Mouse (Mus musculus): ENCODE data around the gene Dctn3.
A peak's percentile ranks its signal among the peaks of the same experiment; 100 is the strongest.
"Not testable (repeated sequence)": the region's sequence is repeated elsewhere in the genome, so short reads cannot be mapped to it uniquely, and the experiment has no call there.

Dctn3 gene

DNA sequence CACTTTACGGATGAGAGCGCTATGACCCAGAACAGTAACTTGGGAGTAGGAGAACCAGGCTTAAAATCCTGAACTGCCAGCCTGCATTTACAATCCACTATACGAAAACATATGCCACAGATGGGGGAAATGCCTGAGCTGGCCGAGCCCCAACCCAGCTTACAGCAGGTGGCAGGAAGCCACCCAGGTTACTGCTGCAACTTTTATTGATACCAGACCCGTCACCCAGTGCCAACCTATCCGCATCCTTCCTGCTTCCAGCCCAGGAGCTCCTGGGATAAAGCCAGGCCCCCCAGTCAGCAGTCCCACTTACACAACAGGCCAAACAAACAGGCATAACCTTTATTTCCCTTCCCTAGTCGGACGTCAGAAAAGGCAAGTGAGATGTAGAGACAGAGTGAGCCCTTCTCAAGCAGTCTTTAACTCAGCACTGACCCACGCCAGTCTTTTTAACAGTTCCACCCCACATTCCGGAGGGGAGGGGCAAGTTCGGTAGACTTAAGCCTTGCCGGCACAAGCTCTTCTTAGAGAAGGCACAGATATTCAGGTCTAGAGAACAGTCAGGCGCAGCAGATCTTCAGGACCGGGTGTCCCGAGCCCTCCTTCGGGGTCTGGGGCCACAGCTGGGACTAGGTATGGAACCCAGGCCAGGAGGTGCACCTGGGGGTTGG, 11.1 kb downstream of the Dctn3 start:
- no peak for TF ChIP-seq CTCF (conservative IDR thresholded peaks at IDR 0.05; ENCODE audit: low read length)
- no peak for TF ChIP-seq POU5F1 (IDR thresholded peaks at IDR 0.05; ENCODE audit: borderline replicate concordance, low read length)
- TF ChIP-seq NANOG (IDR thresholded peaks at IDR 0.05; ENCODE audit: borderline replicate concordance, low read length) = no peak
- peaks cover 45% of the 10 kb centered on the region for H3K36me3 ChIP-seq (ENCODE audit: insufficient read depth, low read length)
- H3K9me3 ChIP-seq (ENCODE audit: low read length) = no peaks in the 10 kb centered on the region
- peak overlapping the region; percentile 94 for H3K4me3 ChIP-seq (replicated peaks; ENCODE audit: low read length)
- peaks cover 58% of the 10 kb centered on the region for H3K4me1 ChIP-seq (replicated peaks; ENCODE audit: low read depth, low read length)
- H3K27me3 ChIP-seq (ENCODE audit: insufficient read depth, low read length) = no peaks in the 10 kb centered on the region

DNA sequence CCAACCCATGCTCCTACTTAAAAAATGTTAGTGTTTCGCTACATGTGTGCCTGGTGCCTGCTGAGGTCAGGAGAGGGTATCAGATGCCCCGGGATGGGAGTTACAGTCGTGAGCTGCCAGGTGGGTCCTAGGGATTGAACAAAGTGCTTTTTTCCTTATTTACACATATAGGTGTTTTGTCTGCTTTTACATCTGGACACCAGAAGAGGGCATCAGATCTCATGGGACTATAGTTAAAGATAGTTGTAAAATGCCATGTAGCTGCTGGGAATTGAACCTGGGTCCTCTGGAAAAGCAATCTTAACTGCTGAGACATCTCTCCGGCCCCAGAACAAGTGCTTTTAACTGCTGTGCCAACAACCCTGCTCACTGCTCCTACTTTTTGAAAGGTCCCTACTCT, 12.7 kb downstream of the Dctn3 start:
- TF ChIP-seq NANOG (IDR thresholded peaks at IDR 0.05; ENCODE audit: borderline replicate concordance, low read length) (no peak), POU5F1 (IDR thresholded peaks at IDR 0.05; ENCODE audit: borderline replicate concordance, low read length) (no peak), CTCF (conservative IDR thresholded peaks at IDR 0.05; ENCODE audit: low read length) (0 out of 2 replicates have a peak, but pooled peaks have one; percentile 12)
- Histone ChIP-seq H3K36me3 (ENCODE audit: insufficient read depth, low read length) (peaks cover 30% of the 10 kb centered on the region), H3K4me3 (replicated peaks; ENCODE audit: low read length) (no peak overlapping the region), H3K4me1 (replicated peaks; ENCODE audit: low read depth, low read length) (peaks cover 71% of the 10 kb centered on the region), H3K27me3 (ENCODE audit: insufficient read depth, low read length) (peaks cover 15% of the 10 kb centered on the region), H3K9me3 (ENCODE audit: low read length) (no peaks in the 10 kb centered on the region)

DNA sequence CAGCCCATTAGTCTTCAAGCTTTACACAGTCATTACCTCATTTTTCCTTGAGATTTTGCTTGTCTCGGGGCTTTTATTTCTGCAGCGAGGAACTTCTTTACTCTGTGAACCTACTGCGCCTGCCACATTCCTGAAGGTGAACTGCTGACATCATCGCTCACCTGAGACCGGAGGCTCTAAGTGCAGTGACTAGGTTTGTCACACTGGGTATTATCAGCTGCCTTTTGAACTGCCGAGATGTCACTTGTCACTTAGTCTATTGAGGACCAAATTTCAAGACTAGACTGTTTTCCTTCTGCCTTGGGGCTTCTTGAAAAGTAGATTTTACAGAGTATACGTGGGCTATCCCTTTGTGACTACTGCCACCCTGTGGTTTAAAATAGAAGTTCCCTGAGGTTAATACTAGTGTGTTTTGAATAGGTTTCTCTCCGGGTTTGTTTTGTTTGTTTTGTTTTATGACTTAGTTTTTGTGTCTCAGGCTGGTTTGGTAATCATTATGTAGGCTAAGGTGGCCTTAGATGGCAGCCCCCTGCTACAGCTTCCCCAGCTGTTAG, 14.7 kb downstream of the Dctn3 start:
- H3K36me3 ChIP-seq (ENCODE audit: insufficient read depth, low read length) = peaks cover 22% of the 10 kb centered on the region
- peaks cover 74% of the 10 kb centered on the region for H3K4me1 ChIP-seq (replicated peaks; ENCODE audit: low read depth, low read length)
- H3K4me3 ChIP-seq (replicated peaks; ENCODE audit: low read length) = no peak overlapping the region
- H3K9me3 ChIP-seq (ENCODE audit: low read length) = no peaks in the 10 kb centered on the region
- TF ChIP-seq NANOG (IDR thresholded peaks at IDR 0.05; ENCODE audit: borderline replicate concordance, low read length) (no peak), CTCF (conservative IDR thresholded peaks at IDR 0.05; ENCODE audit: low read length) (peak; percentile 75), POU5F1 (IDR thresholded peaks at IDR 0.05; ENCODE audit: borderline replicate concordance, low read length) (no peak)
- peaks cover 30% of the 10 kb centered on the region for H3K27me3 ChIP-seq (ENCODE audit: insufficient read depth, low read length)

DNA sequence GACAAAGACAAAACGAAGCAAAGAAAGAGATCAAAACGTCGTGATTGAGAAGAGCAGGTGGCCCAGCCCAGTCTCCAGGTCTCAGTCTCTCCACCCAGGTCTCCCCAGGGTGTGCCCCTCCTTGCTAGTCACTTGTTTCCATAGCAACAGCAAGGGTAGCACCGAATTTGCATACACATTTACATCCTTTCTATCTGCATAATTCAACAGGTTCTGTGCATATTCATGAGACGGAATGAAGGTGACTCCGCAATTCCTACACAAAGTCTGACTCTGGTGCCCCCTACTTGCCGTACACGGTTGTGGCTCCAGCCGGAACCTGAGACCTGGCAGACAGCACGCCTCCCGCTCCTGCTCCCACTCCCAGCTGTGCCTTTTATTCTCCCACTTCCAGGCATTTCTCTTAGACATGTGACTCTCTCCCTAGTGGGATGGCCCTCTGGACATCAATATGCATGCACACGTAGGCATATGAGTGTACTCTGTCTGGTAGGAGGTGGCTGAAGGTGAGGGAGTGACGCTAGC, 15.9 kb downstream of the Dctn3 start:
- Histone ChIP-seq H3K4me1 (replicated peaks; ENCODE audit: low read depth, low read length) (peaks cover 68% of the 10 kb centered on the region), H3K27me3 (ENCODE audit: insufficient read depth, low read length) (peaks cover 36% of the 10 kb centered on the region), H3K36me3 (ENCODE audit: insufficient read depth, low read length) (peaks cover 16% of the 10 kb centered on the region), H3K9me3 (ENCODE audit: low read length) (no peaks in the 10 kb centered on the region), H3K4me3 (replicated peaks; ENCODE audit: low read length) (peak overlapping the region; percentile 35; the same call in 1 of the 2 replicates)
- TF ChIP-seq CTCF (conservative IDR thresholded peaks at IDR 0.05; ENCODE audit: low read length) (peak; percentile 42), NANOG (IDR thresholded peaks at IDR 0.05; ENCODE audit: borderline replicate concordance, low read length) (no peak), POU5F1 (IDR thresholded peaks at IDR 0.05; ENCODE audit: borderline replicate concordance, low read length) (peak; percentile 100)

DNA sequence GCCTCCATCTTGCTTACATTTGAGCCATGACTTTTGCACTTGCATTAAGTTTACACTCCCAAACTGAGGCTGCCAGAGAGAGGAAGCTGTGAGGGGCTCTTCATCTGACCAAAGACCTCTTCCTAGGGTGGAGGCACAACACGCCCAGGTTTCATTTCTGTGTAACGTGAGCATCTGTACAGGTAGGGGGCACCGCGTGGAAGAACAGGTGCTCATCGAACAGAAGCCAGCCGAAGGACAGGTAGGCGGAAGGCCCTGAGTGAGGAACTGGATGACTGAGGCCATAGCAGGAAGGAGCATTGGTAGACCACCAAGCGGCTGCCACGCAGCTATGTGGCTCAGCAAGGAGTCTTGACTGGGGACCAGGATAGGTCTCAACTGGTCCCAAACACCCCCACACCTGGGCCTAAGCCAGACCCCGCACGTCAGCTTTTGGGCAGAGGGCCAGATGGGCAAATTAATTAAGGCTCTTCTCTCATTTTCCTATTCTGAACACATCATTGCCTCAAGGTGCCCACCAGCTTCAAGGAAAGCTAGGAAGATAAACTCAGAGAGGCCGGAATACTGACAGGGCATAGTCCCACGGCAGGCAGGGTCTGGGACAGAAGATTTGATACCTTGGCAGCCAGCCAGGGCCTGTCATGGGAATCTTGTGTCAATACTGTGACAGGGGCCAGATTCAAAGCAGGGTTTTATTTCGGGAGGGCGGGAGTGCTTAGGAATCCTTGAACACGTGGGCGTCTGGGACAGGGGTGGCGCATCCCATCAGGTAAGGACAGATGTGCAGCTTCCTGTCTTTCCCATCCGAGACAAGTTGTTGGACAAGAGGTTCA, 16.8 kb downstream of the Dctn3 start:
- peak overlapping the region; percentile 15; the same call in 1 of the 2 replicates for H3K4me3 ChIP-seq (replicated peaks; ENCODE audit: low read length)
- H3K27me3 ChIP-seq (ENCODE audit: insufficient read depth, low read length) = peaks cover 36% of the 10 kb centered on the region
- no peaks in the 10 kb centered on the region for H3K9me3 ChIP-seq (ENCODE audit: low read length)
- peaks cover 58% of the 10 kb centered on the region for H3K4me1 ChIP-seq (replicated peaks; ENCODE audit: low read depth, low read length)
- TF ChIP-seq POU5F1 (IDR thresholded peaks at IDR 0.05; ENCODE audit: borderline replicate concordance, low read length) = no peak
- no peak for TF ChIP-seq CTCF (conservative IDR thresholded peaks at IDR 0.05; ENCODE audit: low read length)
- no peak for TF ChIP-seq NANOG (IDR thresholded peaks at IDR 0.05; ENCODE audit: borderline replicate concordance, low read length)
- peaks cover 7% of the 10 kb centered on the region for H3K36me3 ChIP-seq (ENCODE audit: insufficient read depth, low read length)

DNA sequence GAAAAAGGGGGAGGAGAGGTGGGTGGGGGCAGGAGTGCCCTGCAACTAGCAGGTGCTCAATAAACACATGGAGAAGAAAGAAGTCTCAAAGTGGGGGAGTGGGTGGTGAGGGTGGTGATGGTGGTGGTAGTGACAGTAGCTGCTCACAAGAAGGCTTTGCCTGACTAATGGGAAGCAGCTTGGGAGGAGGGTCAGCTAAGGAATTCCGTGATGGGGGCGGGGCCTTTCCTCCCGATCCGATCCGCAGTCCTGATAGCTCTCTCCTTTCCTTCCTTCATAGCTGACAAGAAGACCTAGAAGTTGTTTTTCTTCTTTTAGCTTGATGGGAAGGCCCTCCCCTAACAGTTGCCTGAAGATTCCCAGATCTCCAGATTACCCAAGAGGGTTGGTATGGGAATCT, 18.3 kb downstream of the Dctn3 start:
- no peaks in the 10 kb centered on the region for H3K36me3 ChIP-seq (ENCODE audit: insufficient read depth, low read length)
- H3K9me3 ChIP-seq (ENCODE audit: low read length) = no peaks in the 10 kb centered on the region
- TF ChIP-seq CTCF (conservative IDR thresholded peaks at IDR 0.05; ENCODE audit: low read length) (no peak), POU5F1 (IDR thresholded peaks at IDR 0.05; ENCODE audit: borderline replicate concordance, low read length) (no peak), NANOG (IDR thresholded peaks at IDR 0.05; ENCODE audit: borderline replicate concordance, low read length) (no peak)
- H3K27me3 ChIP-seq (ENCODE audit: insufficient read depth, low read length) = peaks cover 36% of the 10 kb centered on the region
- H3K4me1 ChIP-seq (replicated peaks; ENCODE audit: low read depth, low read length) = peaks cover 53% of the 10 kb centered on the region
- no peak overlapping the region for H3K4me3 ChIP-seq (replicated peaks; ENCODE audit: low read length)

DNA sequence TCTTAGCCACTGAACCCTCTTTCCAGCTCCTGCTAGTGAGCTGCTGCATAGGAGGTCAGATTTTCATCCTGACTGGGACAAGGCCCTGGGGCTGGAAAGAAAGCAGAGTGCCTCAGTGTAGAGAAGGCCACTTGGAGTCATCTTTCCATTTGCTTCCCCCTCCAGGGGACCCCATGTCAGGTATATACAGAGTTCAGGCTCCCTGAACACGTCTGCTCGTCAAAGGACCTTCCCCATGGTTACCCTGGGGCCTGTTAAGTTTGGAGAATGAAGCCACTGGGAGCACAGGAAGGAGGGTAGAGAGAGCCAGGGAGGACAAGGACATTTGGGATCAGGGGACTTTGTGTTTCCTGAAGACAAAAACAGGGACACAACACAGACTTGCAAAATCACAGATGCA, 20.7 kb downstream of the Dctn3 start:
- H3K36me3 ChIP-seq (ENCODE audit: insufficient read depth, low read length) = not testable (repeated sequence)
- H3K27me3 ChIP-seq (ENCODE audit: insufficient read depth, low read length) = peaks cover 48% of the 10 kb centered on the region

DNA sequence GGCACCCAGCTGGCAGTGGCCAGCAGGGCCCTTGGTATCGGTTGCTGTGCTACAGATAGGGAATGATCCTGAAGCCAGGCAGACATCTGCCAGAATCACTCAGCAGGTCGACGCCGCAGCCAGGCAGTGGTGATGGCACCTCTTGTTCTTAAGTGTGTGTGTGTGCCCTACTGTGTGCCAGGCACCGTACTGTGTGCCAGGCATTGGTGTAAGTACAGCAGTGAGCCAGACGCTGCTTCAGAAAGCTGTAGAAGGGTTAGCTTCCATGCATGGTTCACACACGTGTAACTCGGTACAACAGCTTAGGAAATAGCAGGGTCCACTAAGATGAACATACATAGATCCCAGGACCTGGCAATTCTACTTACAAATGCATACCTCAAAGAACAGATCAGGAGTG, 22.7 kb downstream of the Dctn3 start:
- H3K36me3 ChIP-seq (ENCODE audit: insufficient read depth, low read length); H3K9me3 ChIP-seq (ENCODE audit: low read length); H3K4me3 ChIP-seq (replicated peaks; ENCODE audit: low read length): not testable (repeated sequence)
- peaks cover 25% of the 10 kb centered on the region for H3K4me1 ChIP-seq (replicated peaks; ENCODE audit: low read depth, low read length)
- peaks cover 36% of the 10 kb centered on the region for H3K27me3 ChIP-seq (ENCODE audit: insufficient read depth, low read length)

More for the DNA sequence above, 20.7 kb downstream of the Dctn3 start:
- peaks cover 43% of the 10 kb centered on the region for H3K4me1 ChIP-seq (replicated peaks; ENCODE audit: low read depth, low read length)
- H3K9me3 ChIP-seq (ENCODE audit: low read length); H3K4me3 ChIP-seq (replicated peaks; ENCODE audit: low read length): not testable (repeated sequence)

DNA sequence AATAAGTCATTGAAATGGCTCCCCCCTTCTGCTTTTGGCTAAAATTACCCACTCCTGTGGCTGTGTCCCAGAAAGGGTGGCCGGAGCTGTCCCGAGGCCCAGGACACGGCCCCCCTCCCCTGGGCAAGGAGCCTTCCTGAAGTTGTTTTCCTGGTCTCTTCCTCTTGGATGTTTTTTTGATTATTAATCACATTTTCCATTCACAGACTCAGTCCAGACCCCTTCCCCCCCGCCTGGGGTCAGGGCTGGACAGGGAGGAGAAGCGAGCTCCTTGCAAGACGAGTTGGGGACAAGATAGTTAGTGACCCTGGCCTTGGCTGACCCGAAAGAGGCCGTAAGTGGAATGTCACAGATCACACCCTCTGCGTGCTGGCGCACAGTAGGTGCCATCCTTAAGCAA, 23.2 kb downstream of the Dctn3 start, which contains the start of gene Il11ra1:
Gene Il11ra1, plus strand, starts transcription at position 207 of the 400 bp plus-strand sequence.
- Histone ChIP-seq H3K27me3 (ENCODE audit: insufficient read depth, low read length) (peaks cover 32% of the 10 kb centered on the region), H3K4me1 (replicated peaks; ENCODE audit: low read depth, low read length) (peaks cover 20% of the 10 kb centered on the region)
- H3K36me3 ChIP-seq (ENCODE audit: insufficient read depth, low read length); H3K4me3 ChIP-seq (replicated peaks; ENCODE audit: low read length); H3K9me3 ChIP-seq (ENCODE audit: low read length): not testable (repeated sequence)

DNA sequence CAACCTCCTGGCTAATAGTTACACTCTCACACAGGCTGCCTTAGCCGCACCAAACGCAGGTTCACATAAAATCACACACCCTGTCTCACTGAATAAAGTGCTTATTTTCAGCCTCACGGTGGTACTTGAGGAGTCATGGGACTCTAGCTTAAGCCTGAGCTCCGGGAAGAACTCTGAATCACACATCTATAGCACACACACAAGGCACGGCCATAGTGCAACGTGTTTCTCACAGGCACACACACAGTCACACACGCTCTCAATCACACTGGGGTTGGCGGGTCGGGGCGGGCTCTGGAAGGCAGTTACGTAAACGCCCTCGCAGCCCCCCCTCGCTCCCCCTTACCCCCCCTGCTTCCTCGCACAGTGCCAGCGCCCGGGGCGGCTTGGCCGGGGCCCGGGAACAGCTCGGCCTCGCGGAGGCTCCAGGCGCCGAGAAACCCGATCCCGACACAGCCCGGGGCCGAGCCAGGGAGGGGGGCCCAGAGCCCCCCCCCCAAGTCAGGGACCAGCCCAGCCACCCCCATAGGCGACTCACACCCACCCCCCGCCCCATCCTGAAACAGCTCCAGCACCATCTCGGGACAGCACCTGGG, 24.5 kb downstream of the Dctn3 start:
- not testable (repeated sequence) for H3K4me3 ChIP-seq (replicated peaks; ENCODE audit: low read length); H3K36me3 ChIP-seq (ENCODE audit: insufficient read depth, low read length); H3K4me1 ChIP-seq (replicated peaks; ENCODE audit: low read depth, low read length); H3K9me3 ChIP-seq (ENCODE audit: low read length)
- peaks cover 21% of the 10 kb centered on the region for H3K27me3 ChIP-seq (ENCODE audit: insufficient read depth, low read length)

Data from E14TG2a.4 (cell line).